Mouse (Mus musculus) ES-E14 (cell line): Measurements from ENCODE around the gene Adamts14. TPM values are rescaled to one million over a fixed set of nuclear protein-coding genes. Genes with fewer than 3 reads are reported as not detected.

Experiments
- DNase-seq: peaks from one replicate; pipeline ENCODE4 v3.0.0-alpha.2; 2013; ENCODE audit warnings: low read depth, low spot score
- H3K27ac ChIP-seq: 2 replicates; pipeline ENCODE4 v1.5.1; 2012; ENCODE audit warnings: low read depth, mild to moderate bottlenecking, low read length, moderate library complexity, mixed read lengths; ENCODE audit not compliant: poor library complexity, insufficient read depth, severe bottlenecking
- H3K36me3 ChIP-seq: 2 replicates; pipeline ENCODE4 v1.6.1; 2012; ENCODE audit warnings: mild to moderate bottlenecking, low read length, moderate library complexity, mixed read lengths; ENCODE audit not compliant: control insufficient read depth, poor library complexity, insufficient read depth, severe bottlenecking
- H3K4me1 ChIP-seq, 2 experiments: fragments of 150-350 bp in 1 of 2; sonication (generic) in 1 of 2; 2 replicates each; pipeline ENCODE4 v1.6.1; 2012; ENCODE audit warnings: low read length in 2 of 2, mild to moderate bottlenecking in 1 of 2, mixed read lengths in 1 of 2; ENCODE audit not compliant: control insufficient read depth in 2 of 2, insufficient read depth in 2 of 2, poor library complexity in 1 of 2
- H3K4me3 ChIP-seq, 2 experiments: fragments of 150-350 bp in 1 of 2; sonication (generic) in 1 of 2; 2 replicates each; pipeline ENCODE4 v1.5.1; 2012; ENCODE audit warnings: low read length in 2 of 2, low read depth in 1 of 2, mild to moderate bottlenecking in 1 of 2, mixed read lengths in 1 of 2; ENCODE audit not compliant: insufficient read depth in 1 of 2, poor library complexity in 1 of 2, severe bottlenecking in 1 of 2
- H3K9ac ChIP-seq: 2 replicates; pipeline ENCODE4 v1.6.1; 2012; ENCODE audit warnings: low read depth, mild to moderate bottlenecking, low read length, mixed read lengths; ENCODE audit not compliant: poor library complexity, insufficient read depth, severe bottlenecking
- H3K9me3 ChIP-seq: fragments of 150-350 bp; sonication (generic); 2 replicates; pipeline ENCODE4 v1.6.1; 2012; ENCODE audit warnings: low read depth, mild to moderate bottlenecking, low read length; ENCODE audit not compliant: control insufficient read depth, insufficient read depth
- CHD2 ChIP-seq: IDR thresholded peaks from 2 replicates; pipeline ENCODE4 v1.6.1; 2014; ENCODE audit warnings: mild to moderate bottlenecking, low read depth, low read length, inconsistent platforms
- HCFC1 ChIP-seq: IDR thresholded peaks from 2 replicates; pipeline ENCODE4 v1.6.1; 2012; ENCODE audit warnings: low read length, inconsistent platforms, borderline replicate concordance; ENCODE audit not compliant: insufficient read depth
- MAFK ChIP-seq: IDR thresholded peaks from 2 replicates; pipeline ENCODE4 v1.6.1; 2014; ENCODE audit warnings: mild to moderate bottlenecking, low read depth, low read length, inconsistent platforms; ENCODE audit not compliant: insufficient read depth
- ZC3H11A ChIP-seq: IDR thresholded peaks from 2 replicates; pipeline ENCODE4 v1.6.1; 2012; ENCODE audit warnings: low read depth, mild to moderate bottlenecking, inconsistent platforms, low read length, borderline replicate concordance
- ZNF384 ChIP-seq: IDR thresholded peaks from 2 replicates; pipeline ENCODE4 v1.6.1; 2012; ENCODE audit warnings: low read depth, low read length, inconsistent platforms
- in situ Hi-C, 2 experiments: fragments of 600-800 bp; cut with MboI; formaldehyde crosslinking; loops; one replicate each; pipeline ENCODE4 v1.15.1; 2025; ENCODE audit warnings: low sequenced_read_pairs in 2 of 2, inconsistent platforms in 1 of 2; ENCODE audit not compliant: unreplicated experiment in 2 of 2
- total RNA-seq: library from RNA; depleted of rRNA; stranded (reverse); fragments of 300-350 nt; gene quantifications from 2 replicates; pipeline ENCODE4 v1.2.3, GENCODE M21; 2012

Adamts14 gene
- total RNA-seq, 1 experiment = 7.4 TPM

DNA sequence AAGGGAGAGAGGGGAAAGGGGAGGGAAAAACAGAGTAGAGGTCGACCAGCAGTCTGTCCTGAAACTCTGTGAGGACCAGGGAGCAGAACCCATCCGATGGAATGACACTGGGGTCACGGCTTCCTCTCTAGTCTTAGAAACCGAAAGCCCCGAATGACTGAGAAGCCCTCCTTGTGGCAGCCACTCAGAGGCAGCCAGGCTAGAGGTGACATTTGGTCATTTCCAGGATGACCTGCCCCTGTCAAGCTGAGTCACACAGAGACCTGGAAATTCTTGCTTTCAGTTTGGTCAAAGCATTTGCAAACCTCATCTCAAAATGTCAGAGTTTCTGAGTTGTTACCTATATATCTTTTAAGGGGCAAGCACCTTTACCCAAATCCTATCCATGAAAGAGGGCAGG is 7.9 kb upstream of the Adamts14 start:
- no peak for DNase-seq
- Histone ChIP-seq H3K9me3 (no peaks in the 10 kb centered on the region), H3K36me3 (no peaks in the 10 kb centered on the region), H3K4me3 (no peak overlapping the region), H3K9ac (no peak overlapping the region), H3K4me1 (no peaks in the 10 kb centered on the region; a peak in 1 of 4 replicates), H3K27ac (no peak overlapping the region)
- TF ChIP-seq ZNF384 (no peak), CHD2 (no peak)
- in situ Hi-C loops = no loop called here

GRCm38 (mm10) chr10:61277918-61278674 is 4.9 kb upstream of the Adamts14 start:
- H3K9me3 ChIP-seq = no peaks in the 10 kb centered on the region
- TF ChIP-seq ZNF384 (no peak), ZC3H11A (no peak), CHD2 (no peak), HCFC1 (no peak)
- H3K36me3 ChIP-seq = no peaks in the 10 kb centered on the region
- DNase-seq = no peak
- no peak overlapping the region for H3K4me3 ChIP-seq
- H3K4me1 ChIP-seq = peaks cover 3 to 8% of the 10 kb centered on the region in 2 experiments; a peak in 3 of 4 replicates
- H3K27ac ChIP-seq = no peak overlapping the region
- in situ Hi-C loops = no loop called here
- no peak overlapping the region for H3K9ac ChIP-seq

GRCm38 (mm10) chr10:61277051-61277450 is 3.8 kb upstream of the Adamts14 start:
- Histone ChIP-seq H3K9ac (no peak overlapping the region), H3K27ac (no peak overlapping the region), H3K4me1 (peaks cover 3 to 10% of the 10 kb centered on the region in 2 experiments; a peak in 3 of 4 replicates), H3K9me3 (no peaks in the 10 kb centered on the region), H3K36me3 (no peaks in the 10 kb centered on the region), H3K4me3 (no peak overlapping the region)
- in situ Hi-C loops = no loop called here
- no peak for TF ChIP-seq HCFC1
- TF ChIP-seq CHD2 = no peak
- TF ChIP-seq MAFK = no peak
- no peak for TF ChIP-seq ZC3H11A
- no peak for TF ChIP-seq ZNF384
- no peak for DNase-seq

GRCm38 (mm10) chr10:61275669-61276110 is 2.5 kb upstream of the Adamts14 start:
- Histone ChIP-seq H3K4me3 (0 out of 4 replicates have a peak overlapping the region, but pooled peaks of 1 of the 2 experiments have one; percentile 23), H3K4me1 (peaks cover 3 to 11% of the 10 kb centered on the region in 2 experiments; a peak in 3 of 4 replicates), H3K36me3 (no peaks in the 10 kb centered on the region), H3K9ac (no peak overlapping the region), H3K27ac (0 out of 2 replicates have a peak overlapping the region, but pooled peaks have one; percentile 15), H3K9me3 (no peaks in the 10 kb centered on the region)
- no peak for DNase-seq
- TF ChIP-seq HCFC1 (no peak), ZNF384 (no peak), ZC3H11A (peak; percentile 56; the same call in 1 of the 2 replicates)
- in situ Hi-C loops = no loop called here

GRCm38 (mm10) chr10:61274532-61274931 is 1.3 kb upstream of the Adamts14 start:
- in situ Hi-C loops = no loop called here
- DNase-seq = no peak
- Histone ChIP-seq H3K4me1 (peaks cover 4 to 11% of the 10 kb centered on the region in 2 experiments; a peak in 3 of 4 replicates), H3K36me3 (no peaks in the 10 kb centered on the region), H3K9ac (no peak overlapping the region), H3K9me3 (no peaks in the 10 kb centered on the region), H3K27ac (no peak overlapping the region), H3K4me3 (no peak overlapping the region)
- no peak for TF ChIP-seq MAFK
- no peak for TF ChIP-seq CHD2
- TF ChIP-seq ZC3H11A = no peak
- no peak for TF ChIP-seq ZNF384
- TF ChIP-seq HCFC1 = no peak
